Mouse (Mus musculus) kidney, adult 2 months (tissue): ENCODE data around the gene Mast4. TPM values are rescaled to one million over a fixed set of nuclear protein-coding genes. Genes with fewer than 3 reads are reported as not detected.

Source experiments
- DNase-seq: peaks from one replicate; pipeline ENCODE4 v3.0.0; 2021
- H3K27ac ChIP-seq: fragments of 200-500 bp; 2 replicates; pipeline ENCODE4 v1.5.1; 2012; ENCODE audit warnings: low read depth, low read length, control low read depth, inconsistent platforms; ENCODE audit not compliant: insufficient read depth
- H3K27me3 ChIP-seq: fragments of 200-500 bp; replicated peaks from 2 replicates; pipeline ENCODE4 v1.6.1; 2012; ENCODE audit warnings: mild to moderate bottlenecking, moderate library complexity, low read length, inconsistent platforms; ENCODE audit not compliant: control insufficient read depth, insufficient read depth
- H3K36me3 ChIP-seq: fragments of 200-500 bp; 2 replicates; pipeline ENCODE4 v1.6.1; 2012; ENCODE audit warnings: mild to moderate bottlenecking, moderate library complexity, low read length, inconsistent platforms; ENCODE audit not compliant: control insufficient read depth, insufficient read depth
- H3K4me1 ChIP-seq: fragments of 200-500 bp; 2 replicates; pipeline ENCODE4 v1.6.1; 2011; ENCODE audit warnings: low read length; ENCODE audit not compliant: control insufficient read depth, insufficient read depth
- H3K4me3 ChIP-seq: fragments of 200-500 bp; 2 replicates; pipeline ENCODE4 v1.5.1; 2011; ENCODE audit warnings: mild to moderate bottlenecking, low read depth, low read length, control low read depth; ENCODE audit not compliant: insufficient read depth
- CTCF ChIP-seq: fragments of 200-500 bp; conservative IDR thresholded peaks from 2 replicates; pipeline ENCODE4 v1.5.1; 2011; ENCODE audit warnings: low read depth, mild to moderate bottlenecking, control low read depth, low read length, moderate library complexity, mixed read lengths; ENCODE audit not compliant: insufficient read depth, insufficient read length
- POLR2A ChIP-seq: fragments of 200-500 bp; IDR thresholded peaks from one replicate; pipeline ENCODE4 v1.6.1; 2011; ENCODE audit warnings: low read depth, low read length, control low read depth
- WGBS: fragments of 180-500 bp; shearing (Covaris S2); methylation state at CpG from one replicate; pipeline ENCODE4 v1.1.7; 2018; 5-methylcytosine and 5-hydroxymethylcytosine counted together
- polyA plus RNA-seq: library from polyadenylated mRNA; depleted of rRNA; stranded (reverse); fragments of >200 nt; gene quantifications from 2 replicates; pipeline ENCODE4 v1.2.3, GENCODE M21; 2012

The Mast4 gene
- polyA plus RNA-seq, 1 experiment: 6.5 TPM

DNA sequence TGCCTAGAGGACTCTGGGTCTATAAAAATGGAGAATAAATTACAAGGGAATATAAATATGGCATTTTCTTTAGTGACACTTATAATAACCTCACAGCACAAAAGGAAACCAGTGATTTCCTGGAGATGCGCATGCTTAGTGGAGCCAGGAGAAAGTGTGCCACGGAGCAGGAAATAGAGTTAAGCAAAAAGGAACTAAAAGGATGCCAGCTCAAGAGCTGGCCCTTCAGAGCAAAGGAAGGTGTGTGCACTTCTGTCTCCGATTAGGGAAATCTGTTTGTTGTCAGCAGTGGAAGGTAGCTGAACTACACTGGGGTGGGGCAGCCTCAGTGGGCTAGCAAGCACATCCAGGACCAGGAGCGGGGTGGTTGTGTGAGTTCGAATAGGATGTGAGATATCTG, 634.1 kb downstream of the Mast4 start:
- 73% methylated on average over 5 of the region's 5 CpGs for WGBS
- H3K27ac ChIP-seq: no peak overlapping the region

DNA sequence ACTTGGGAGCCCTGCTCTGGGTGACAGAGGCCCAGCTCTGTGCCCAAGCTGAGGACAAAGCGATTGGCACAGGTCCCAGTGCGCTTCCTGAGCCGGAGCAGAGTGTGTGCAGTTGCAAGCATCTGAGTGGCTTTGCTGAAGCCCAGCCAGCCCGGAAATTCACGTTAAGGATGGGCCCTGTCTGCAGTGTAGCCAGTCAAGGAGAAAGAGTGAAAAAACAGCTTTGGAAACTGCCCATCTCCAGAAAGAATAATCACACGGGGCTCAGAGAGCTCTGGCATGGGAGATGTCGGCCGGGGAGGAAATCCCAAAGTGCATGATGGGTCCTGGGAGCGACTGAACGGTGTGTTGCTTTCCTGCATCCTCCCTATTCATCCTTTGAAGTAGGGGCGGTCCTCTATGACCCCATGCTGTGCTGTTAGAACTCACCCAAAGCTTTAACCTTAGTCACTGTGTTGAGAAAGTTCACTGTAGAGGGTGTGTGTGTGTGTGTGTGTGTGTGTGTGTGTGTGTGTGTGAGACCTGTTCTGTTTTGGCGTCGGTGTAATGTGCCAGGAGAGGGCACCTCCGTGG, 635.5 kb downstream of the Mast4 start:
- DNase-seq: peak; percentile 83
- Histone ChIP-seq H3K27ac (peak overlapping the region; percentile 5), H3K27me3 (no peaks in the 10 kb centered on the region), H3K4me3 (no peak overlapping the region), H3K36me3 (no peaks in the 10 kb centered on the region), H3K4me1 (0 out of 2 replicates have a peak, but pooled peaks cover under 1% of the 10 kb centered on the region)
- 22% methylated on average over 14 of the region's 14 CpGs for WGBS
- TF ChIP-seq CTCF (no peak), POLR2A (no peak)

More for the DNA sequence above, 634.1 kb downstream of the Mast4 start:
- no peak for TF ChIP-seq POLR2A
- Histone ChIP-seq H3K36me3 (no peaks in the 10 kb centered on the region), H3K4me1 (no peaks in the 10 kb centered on the region), H3K27me3 (no peaks in the 10 kb centered on the region), H3K4me3 (no peak overlapping the region)
- DNase-seq: peak; percentile 27

DNA sequence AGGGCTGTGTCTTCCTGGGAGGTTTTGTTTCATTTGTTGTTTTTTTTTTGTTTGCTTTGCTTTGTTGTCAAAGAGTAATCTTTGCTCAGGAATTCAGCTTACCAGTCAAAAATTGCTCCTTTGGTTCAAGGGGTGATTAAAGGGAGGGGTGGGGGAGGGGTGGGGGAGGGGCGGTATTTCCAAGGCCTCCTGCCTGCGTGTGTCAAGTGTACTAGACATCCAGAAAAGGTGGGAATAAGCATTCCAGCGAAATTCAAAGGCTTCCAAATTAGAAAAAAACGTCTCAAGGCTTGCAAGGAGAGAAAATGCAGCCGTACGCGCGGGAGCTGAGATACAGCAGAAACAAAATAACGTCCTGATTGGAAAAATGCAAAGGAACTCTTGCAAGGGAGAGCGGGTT, 636.0 kb downstream of the Mast4 start:
- Histone ChIP-seq H3K36me3 (no peaks in the 10 kb centered on the region), H3K4me1 (0 out of 2 replicates have a peak, but pooled peaks cover 5% of the 10 kb centered on the region), H3K27me3 (no peaks in the 10 kb centered on the region), H3K4me3 (no peak overlapping the region), H3K27ac (no peak overlapping the region)
- 22% methylated on average over 10 of the region's 10 CpGs for WGBS
- no peak for TF ChIP-seq CTCF
- TF ChIP-seq POLR2A: no peak
- no peak for DNase-seq

DNA sequence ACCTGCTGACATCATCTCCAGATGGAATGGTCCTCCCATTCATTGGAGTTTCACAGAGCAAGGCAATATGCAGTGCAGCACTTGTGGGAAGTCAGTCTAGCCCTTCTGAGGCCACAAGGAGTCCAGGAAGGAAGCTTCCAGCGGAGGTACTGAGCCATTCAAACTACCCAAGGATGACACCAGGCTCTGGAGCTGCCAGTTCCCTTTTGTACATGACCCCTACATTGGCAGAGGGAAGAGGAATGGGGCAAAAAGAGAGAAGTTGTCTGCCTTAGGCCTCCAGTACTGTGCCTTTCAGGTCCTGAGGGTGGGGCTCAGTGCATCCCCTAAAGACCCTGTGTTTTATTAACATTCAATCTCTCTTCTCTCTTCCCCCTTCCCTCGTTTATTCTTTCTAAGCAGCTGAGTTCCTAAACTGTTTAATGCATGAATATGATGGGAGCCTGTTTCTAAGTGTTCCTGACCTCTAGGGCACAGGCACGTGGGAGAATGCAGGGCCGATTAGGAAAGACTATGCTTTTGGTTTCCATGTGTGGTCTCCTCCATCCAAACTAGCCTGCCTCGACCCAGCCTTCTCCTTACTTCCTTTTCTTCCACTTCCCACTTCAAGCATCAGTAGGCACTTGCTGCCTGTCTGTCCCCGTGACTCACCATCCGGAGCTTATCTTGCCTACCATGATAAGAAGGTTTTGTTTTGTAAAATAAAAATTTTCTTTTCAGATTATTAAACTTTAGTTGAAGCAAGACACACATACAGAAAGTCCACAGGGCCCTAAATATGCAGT, 639.0 kb downstream of the Mast4 start:
- H3K27ac ChIP-seq: no peak overlapping the region
- H3K4me1 ChIP-seq: 0 out of 2 replicates have a peak, but pooled peaks cover 5% of the 10 kb centered on the region
- no peaks in the 10 kb centered on the region for H3K36me3 ChIP-seq
- WGBS: 69% methylated on average over 7 of the region's 7 CpGs
- no peak for TF ChIP-seq POLR2A
- no peak for TF ChIP-seq CTCF
- H3K27me3 ChIP-seq: no peaks in the 10 kb centered on the region
- DNase-seq: no peak
- no peak overlapping the region for H3K4me3 ChIP-seq

DNA sequence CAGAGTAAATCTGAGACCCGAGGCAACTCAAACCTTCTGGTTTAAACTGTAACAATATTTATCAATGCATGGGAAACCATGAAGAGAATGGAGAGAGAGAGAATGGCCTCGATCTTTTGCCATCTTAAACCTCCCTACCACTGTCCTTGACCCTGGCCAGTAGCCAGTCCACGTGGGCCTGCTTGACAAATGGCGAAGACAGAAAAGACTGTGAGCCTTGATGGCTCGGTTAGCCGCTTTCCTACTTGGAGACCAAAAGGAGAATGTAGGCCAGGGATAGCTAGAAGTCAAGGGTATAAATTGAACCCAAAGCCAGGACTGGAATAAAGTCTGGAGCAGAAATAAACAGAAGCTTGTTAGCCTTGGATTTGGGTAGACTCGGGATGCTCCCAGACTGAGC, 640.1 kb downstream of the Mast4 start:
- TF ChIP-seq CTCF (no peak), POLR2A (no peak)

DNA sequence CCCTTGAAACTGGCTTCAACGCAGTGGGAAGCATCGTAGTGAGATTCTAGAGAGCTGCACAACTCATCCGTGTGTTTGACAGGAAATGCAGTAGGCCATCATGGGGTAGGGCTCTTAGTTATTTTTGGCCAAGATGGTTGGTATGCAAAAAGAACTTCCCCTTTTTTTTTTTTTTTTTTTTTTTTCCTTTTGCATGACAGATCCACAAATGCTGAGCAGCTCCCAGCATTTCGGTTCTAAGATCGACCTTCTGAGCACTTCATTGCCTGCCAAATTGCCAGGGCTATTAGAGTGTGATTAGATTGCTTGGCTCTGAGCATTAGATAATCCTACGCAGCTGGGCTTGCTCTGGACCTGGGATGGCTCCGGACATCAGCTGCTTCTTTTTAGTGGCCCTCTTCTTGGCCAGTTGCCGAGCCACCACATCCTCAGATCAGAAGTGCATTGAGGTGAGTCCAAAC, 640.9 kb downstream of the Mast4 start, which contains the start of gene Cd180:
Gene Cd180 (plus strand): TSS at position 218 of the 461 bp plus-strand sequence.
- no peaks in the 10 kb centered on the region for H3K36me3 ChIP-seq
- 52% methylated on average over 8 of the region's 8 CpGs for WGBS
- no peaks in the 10 kb centered on the region for H3K27me3 ChIP-seq
- peak; percentile 51 for DNase-seq
- TF ChIP-seq POLR2A (no peak), CTCF (no peak)
- peak within 1 kb of the TSS; percentile 69; the same call in 1 of the 2 replicates for H3K27ac ChIP-seq
- 0 out of 2 replicates have a peak within 1 kb of the TSS, but pooled peaks have one; percentile 5 for H3K4me3 ChIP-seq
- H3K4me1 ChIP-seq: peaks cover 5% of the 10 kb centered on the region; the same call in 1 of the 2 replicates

More for the DNA sequence above, 640.1 kb downstream of the Mast4 start:
- Histone ChIP-seq H3K27me3 (no peaks in the 10 kb centered on the region), H3K27ac (no peak overlapping the region), H3K4me1 (peaks cover 5% of the 10 kb centered on the region; the same call in 1 of the 2 replicates), H3K36me3 (no peaks in the 10 kb centered on the region), H3K4me3 (no peak overlapping the region)
- 86% methylated on average over 7 of the region's 7 CpGs for WGBS
- no peak for DNase-seq
